Mouse (Mus musculus) kidney, postnatal 36 days (tissue): ENCODE measurements at regions not wholly inside any gene's neighbourhood (a gene's known extent, or its start where the extent isn't known, plus 50 kb on each side); places are given as distances from the start of the nearest gene placed in this dataset.

Source experiments
- DNase-seq, 2 experiments: peaks; one replicate each; pipeline ENCODE4 v3.0.0; 2021 to 2022; ENCODE audit warnings: mixed read lengths in 2 of 2

- no peak for DNase-seq
Measured at GRCm38 (mm10) chr5:47522161-47522942, 460.6 kb upstream of the Slit2 start.

- no peak for DNase-seq
Measured at GRCm38 (mm10) chr5:47528671-47529070, 454.3 kb upstream of the Slit2 start.

- no peak for DNase-seq
Measured at GRCm38 (mm10) chr5:47537532-47537931, 445.4 kb upstream of the Slit2 start.

- no peak for DNase-seq
Measured at GRCm38 (mm10) chr5:47542248-47542647, 440.7 kb upstream of the Slit2 start.

GRCm38 (mm10) chr5:47556717-47557116 is 426.2 kb upstream of the Slit2 start:
- no peak for DNase-seq

GRCm38 (mm10) chr5:47557152-47557800 is 425.7 kb upstream of the Slit2 start:
- DNase-seq = no peak
